Mouse (Mus musculus): ENCODE data around the gene Efcab11.

Gene Efcab11

DNA sequence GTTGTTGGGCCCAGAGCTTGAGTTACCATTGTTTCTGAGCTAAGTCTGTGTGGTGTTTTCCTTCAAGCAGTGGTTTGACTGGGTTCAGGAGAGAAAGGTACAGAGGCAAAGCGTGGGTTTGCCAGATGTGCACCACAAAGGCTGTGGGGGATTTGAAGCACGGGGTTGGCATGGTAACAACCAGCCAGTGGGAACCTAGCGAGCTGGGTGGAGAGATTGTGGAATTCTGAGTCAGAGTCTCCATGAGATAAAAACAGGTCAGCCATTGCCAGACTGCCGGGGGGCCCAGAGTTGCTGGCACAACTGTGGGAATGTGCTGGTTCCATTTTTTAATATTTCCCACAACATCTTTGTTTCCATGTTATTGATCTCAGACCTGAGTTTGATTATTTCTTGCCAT, 202.6 kb downstream of the Efcab11 start:
- no peak for DNase-seq (ENCODE audit: low spot score in 2 of 2)

GRCm38 (mm10) chr12:99671866-99672191, 212.4 kb downstream of the Efcab11 start:
- no peak for DNase-seq (ENCODE audit: low spot score in 2 of 2)

- DNase-seq (ENCODE audit: low spot score in 2 of 2), result no peak
Measured at GRCm38 (mm10) chr12:99671162-99671865, 212.9 kb downstream of the Efcab11 start.

DNA sequence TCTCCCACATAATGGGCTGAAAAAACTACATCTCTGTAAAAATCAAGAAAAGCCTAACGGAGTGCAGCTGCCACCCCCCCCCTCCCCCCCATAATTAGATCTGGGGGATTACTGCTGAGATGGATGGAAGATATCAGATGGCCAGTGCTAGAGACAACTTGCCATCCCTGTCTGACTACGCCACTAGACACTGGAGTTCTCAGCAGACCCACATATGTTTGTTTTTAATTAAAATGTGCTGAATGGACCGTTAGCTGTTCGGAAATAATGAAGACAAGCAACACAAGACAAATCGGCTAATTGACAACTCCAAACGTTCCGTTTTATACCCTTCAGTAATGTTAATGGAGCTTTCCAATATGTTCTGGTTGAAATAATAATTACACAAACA, 213.5 kb downstream of the Efcab11 start:
- no peak for DNase-seq (ENCODE audit: low spot score in 2 of 2)

DNA sequence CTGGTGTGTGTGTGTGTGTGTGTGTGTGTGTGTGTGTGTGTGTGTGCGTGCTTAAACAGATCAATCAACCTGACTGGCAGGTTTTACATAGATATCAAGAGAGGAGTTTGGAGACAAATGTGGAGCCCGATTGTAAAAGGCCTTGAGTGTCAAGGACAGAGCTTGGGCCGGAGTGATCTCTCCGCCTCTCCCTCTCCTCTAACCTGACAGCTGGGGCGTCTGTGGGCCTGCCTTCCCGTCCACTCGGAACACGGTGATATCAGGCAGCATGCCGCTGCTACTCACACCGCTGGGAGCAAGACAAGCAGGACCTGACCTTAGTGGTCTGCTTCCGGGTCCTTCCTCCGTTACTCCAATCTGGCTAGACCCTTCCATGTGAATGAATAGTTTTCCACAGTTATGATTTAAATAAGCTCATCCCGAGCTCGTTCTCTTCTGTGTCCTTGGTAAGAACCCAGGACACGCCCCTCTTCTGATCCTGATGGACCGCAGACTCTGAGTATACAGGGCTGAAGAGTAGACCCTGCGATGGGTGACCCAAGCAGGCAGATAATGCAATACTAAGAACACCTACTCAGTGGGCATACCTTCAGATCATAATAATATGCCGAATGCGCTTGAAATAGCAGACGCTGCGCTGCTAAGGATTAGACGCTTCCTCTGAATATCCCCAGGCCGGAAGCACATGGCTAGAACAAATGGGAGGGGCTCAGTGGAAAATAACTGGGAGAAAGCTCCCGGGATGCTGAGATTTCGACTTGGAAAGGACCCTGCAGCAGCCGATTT, 214.1 kb downstream of the Efcab11 start:
- no peak for DNase-seq (ENCODE audit: low spot score in 2 of 2)

- no peak for DNase-seq (ENCODE audit: low spot score in 2 of 2)
Measured at GRCm38 (mm10) chr12:99654991-99655880, 229.0 kb downstream of the Efcab11 start.

DNA sequence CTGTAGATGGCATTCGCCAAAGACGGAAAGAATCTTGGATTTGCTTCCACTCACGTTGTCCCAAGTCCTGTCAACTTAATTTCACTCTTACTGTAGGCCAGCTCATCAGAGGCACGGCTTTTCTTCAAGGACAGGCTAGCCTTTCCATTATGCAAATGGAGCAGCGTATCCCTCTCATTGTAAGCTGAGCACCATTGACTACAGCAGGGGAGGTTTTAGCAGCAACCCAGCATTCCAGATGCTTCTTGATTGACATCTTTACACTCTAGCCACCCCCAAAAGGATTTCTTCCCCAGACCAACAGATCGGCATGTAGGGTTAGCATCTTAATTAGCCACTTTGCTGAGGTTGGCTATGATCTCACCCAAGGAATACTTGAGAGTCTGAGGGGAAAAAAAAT, 231.8 kb downstream of the Efcab11 start:
- no peak for DNase-seq (ENCODE audit: low spot score in 2 of 2)

- DNase-seq (ENCODE audit: low spot score in 2 of 2), result no peak
Measured at GRCm38 (mm10) chr12:99649732-99650131, 234.5 kb downstream of the Efcab11 start.

- no peak for DNase-seq (ENCODE audit: low spot score in 2 of 2)
Measured at GRCm38 (mm10) chr12:99648781-99649180, 235.5 kb downstream of the Efcab11 start.

DNA sequence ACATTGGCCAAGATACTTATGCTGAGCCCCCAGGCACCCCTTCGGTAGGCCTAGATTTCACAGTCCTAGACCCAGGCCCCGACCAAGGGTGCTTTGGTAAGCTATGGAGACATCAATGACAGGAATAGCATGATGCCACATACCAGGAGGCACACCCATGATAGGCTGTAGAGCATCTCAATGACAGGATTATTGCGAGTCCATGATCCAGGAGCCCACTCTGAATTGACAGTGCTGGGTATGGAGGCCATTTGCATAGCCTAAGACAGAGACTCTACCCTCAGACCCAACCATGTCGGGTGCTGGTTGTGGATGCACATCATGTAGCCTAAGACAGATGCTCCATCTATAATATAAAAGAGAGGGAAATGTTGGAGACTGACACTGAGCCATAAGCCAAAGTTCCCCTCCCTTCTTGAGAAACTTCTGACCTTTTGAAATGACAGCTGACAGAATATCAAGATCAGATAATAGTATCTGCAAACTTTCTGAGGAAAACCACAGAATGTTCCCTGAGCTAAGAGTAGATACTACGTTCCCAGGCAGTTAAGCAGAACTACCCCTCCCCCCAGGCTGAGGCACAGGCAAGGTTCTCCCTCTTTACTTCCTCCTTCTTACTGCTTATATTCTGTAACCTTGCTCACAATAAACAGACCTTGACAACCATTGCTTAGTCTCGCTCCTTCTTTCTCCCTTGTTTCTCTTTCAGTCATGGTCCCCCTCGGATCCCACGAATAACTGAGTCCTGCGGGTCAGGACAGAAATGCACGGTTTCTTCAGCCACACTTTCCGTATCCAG, 237.5 kb downstream of the Efcab11 start:
- no peak for DNase-seq (ENCODE audit: low spot score in 2 of 2)

GRCm38 (mm10) chr12:99645418-99645817, 238.8 kb downstream of the Efcab11 start:
- peak; percentile 61 to 75 for DNase-seq (ENCODE audit: low spot score in 2 of 2)

- DNase-seq (ENCODE audit: low spot score in 2 of 2), result no peak
Measured at GRCm38 (mm10) chr12:99644966-99645365, 239.3 kb downstream of the Efcab11 start.

Data from frontal cortex, postnatal 25 days (tissue).